Mouse (Mus musculus) cerebellum, adult 9-11 months (tissue): Measurements from ENCODE around the gene Zdhhc6.
A peak's percentile ranks its signal among the peaks of the same experiment; 100 is the strongest.

Experiments used
- DNase-seq: peaks from one replicate; pipeline ENCODE4 v3.0.0; 2022

Gene Zdhhc6

DNA sequence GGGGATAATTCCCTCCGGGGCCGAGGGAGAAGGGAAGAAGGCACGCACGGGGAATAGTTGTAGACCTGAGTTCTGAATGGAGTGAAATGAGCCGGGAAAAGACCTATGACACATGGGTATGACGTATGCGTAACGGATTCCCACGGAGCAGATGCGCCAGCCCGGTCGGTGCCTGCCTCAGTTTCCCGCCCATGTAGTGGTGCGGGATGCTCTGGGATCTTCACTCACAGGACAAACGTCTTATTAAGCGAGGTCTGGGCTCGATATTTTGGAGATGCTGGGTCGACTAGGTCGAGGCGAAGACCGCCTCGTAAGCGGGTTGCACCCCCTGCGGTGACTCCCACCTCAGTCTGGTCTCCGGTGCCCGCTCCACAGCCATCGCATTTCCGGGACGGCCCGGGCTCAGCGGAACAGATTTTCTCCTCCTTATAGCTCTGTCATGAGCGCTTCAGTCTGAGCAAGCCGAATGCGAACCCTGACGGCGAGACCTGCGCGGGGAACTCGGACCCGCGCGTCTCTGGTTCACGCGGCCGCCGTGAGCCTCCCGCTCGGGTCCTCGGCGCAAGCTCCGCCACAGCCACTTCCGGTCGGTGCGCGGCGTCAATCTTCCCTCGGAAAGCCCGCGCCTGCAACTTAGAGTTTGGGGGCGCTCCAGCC is at the start of gene Zdhhc6:
Gene Zdhhc6 (minus strand): TSS at position 581 of the 657 bp plus-strand sequence.
- peak; percentile 82 for DNase-seq

DNA sequence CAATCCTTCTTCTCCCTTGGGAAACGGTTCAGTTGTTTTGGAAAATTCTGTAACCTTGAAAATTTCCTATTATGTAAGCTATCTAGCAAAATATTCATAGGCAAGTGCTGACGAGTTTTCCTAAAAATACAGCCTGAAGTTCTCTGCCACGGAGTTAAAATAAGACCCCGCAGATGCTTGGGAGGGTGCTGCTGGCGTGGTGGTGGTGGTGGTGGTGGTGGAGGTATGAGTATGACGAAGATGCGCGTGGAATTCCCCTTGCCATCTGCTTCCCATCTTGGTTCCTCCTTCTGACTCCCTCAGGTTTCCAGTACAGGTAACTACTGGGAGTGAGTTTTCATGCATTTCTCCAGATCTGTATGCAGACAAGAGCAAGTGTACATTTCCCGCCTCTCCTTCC is 46.8 kb upstream of the Zdhhc6 start:
- no peak for DNase-seq

DNA sequence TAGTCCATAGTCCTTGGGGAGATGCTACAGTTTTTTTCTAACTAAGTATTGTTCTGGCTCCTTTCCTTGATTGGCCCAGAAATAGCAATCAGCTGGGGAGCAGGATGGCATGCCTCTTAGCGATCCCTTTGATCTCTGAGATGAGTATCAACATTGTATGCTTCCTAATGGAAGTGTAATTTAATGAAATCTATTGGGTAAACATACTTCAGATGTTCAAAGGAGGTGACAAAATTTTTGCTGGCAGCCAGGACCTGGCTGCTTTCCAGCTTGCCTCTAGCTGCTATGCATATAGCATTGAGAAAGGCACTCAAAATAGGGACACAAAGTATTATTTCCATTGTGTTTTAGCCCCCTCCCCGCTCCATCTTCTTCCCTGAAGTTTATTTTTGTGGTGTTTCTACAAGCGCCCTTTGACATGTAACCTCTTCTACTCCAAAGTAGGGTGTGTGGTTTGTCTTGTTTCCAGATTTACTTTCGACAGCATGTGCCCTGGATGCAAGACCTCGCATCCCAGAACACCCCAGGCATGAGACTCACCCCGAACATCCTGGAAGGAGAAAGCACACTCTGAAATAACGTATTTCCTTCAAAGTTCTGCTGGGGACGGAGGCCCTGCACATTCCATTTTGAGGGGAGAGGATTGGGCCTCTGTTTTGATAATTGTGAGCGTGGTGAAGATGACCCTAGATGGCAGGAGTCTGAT is 35.0 kb upstream of the Zdhhc6 start:
- no peak for DNase-seq

DNA sequence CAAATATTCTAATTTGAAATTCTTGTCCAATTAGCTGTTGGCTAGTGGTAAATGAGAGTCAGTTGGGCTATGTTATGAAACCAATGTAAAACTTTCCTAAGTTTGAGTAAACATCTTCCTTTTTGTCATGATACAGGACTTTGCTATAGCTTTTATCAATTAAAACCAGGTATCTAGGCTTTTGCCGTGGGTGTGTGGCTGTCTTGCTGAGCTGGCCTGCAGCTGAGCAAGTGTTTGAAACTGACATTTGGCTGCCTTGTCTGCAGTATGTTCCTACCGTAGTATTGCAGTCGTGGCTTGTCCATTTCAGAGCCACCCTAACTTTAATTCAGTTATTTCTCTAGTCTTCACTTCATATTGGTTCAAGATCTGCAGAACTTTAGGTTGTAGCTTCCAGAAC is 32.4 kb upstream of the Zdhhc6 start:
- no peak for DNase-seq

DNA sequence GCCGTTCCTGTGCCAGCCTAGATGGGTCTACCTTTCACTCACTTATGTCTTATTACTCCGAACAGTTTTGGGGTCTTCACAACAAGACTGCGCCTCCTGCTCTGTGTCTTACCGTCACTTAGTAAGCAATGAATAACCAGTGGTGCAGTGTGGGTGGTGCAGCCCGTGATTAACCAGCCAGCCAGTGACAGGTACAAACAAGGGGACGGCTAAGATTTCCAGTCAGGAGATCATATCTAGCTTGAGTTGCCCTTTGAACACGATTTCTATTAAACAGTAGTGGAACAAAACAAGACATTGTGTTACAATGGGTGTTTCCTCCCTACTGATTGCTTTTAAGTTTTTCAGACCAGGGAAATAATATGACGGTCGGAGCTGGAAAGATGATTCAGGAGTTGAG is 27.4 kb upstream of the Zdhhc6 start:
- DNase-seq = no peak

DNA sequence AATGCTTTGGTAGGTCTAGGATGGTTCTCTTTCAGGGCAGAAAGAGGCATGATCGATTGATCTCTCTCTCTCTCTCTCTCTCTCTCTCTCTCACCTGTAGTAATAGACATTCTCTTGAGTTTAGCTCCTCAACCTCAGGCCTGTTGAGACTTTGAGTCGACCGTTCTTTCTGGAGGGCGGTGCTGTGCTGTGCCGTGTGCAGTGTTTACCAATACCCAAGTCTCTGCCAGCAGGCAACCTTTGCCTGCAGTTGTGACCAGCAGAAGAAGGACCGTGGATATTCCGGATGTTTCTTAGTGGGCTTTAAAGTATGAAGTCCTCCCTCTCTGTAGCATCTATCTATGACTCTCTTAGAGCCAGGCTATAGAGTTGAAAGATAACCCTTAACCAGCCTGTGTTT is 26.6 kb upstream of the Zdhhc6 start:
- no peak for DNase-seq

DNA sequence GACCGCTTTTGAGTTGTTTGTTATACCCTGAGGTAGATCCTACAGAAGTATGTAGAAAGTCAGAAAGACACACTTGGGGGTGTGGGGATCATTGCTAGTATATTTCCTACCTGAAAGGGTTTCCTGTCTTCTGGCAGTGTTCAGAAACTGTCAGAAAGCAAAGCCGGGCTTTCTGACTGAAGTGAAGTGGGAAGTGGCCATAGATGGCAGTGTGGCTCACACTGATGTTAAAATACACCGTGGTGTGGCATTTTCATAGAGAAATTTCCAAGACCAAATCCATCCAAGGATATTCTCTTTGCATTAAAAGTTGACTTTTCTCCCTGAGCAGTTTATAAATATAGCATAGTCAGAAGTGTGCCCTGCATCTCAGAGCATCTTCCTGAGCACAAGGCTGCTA is 25.5 kb upstream of the Zdhhc6 start:
- no peak for DNase-seq

DNA sequence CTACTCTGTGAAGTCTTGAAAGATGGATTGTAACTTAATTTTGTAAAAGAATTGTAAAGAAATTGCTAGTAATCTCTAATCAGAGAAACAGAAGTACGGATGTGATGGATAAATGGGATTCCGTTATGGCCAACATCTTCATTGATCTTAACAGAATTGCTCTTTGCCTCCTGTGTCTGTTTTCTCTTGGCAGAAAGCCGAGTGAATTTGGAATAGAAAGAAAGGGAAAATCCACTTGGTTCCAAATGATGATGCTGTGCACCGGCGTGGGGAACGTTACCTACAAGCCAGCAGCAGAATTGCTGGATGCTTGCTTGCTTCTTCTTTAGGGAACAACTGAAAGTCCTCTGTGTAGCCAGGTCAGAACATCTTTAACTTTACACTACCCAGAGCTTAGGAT is 24.7 kb upstream of the Zdhhc6 start:
- no peak for DNase-seq

DNA sequence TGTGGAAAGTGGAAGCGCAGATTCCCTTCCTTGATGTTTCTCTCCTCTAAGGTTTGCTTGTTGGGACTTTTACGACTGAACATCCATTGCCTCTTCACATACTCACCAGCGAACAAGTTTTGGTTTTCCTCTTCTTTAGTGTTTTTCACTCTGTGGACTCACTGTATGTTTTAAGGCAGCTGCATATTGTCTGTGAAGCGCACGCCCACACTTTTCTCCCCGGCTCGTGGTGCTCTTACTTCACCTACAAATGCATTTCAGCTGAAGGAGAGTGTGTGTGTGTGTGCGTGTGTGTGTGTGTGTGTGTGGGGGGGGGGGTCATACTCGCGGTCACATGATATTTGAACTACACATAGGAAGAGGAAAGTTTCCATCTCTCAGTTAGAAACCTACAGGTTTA is 21.8 kb upstream of the Zdhhc6 start:
- DNase-seq = no peak

DNA sequence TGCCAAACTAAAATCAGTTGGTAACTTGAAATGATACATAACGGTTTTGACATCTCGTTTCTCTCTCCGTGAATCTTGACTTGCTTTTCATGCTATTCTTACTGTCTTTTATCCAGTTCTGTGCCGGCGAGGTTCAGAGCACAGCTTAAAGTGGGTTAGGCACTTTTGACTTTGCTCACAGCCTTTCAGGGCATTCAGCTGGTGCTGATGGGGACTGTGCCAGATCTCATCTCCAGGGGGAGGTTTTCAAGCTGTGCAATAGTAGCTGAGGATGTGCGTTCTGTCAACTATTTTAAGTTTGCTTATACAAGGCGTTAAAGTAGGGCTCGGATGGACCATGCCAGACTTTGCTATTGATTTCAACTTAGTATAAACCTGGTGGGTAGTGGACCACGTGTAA is 21.2 kb upstream of the Zdhhc6 start:
- no peak for DNase-seq

DNA sequence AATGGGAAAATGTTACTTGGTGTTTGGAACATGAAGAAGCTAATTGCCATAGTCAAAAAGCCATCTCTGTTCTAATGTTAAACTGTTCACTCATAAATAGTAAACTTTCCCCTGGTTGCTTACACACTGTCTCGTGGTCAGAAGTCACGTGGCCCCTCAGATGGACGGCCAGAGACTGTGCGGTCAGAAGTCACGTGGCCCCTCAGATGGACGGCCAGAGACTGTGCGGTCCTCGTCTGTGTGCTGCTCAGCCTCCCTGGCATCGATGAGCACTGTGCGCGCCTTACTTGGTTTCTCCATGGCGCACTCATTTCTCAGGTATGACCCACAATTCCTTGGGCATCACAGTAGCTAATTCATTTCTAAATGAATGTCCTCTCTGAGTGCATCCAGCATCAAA is 20.6 kb upstream of the Zdhhc6 start:
- DNase-seq = no peak

DNA sequence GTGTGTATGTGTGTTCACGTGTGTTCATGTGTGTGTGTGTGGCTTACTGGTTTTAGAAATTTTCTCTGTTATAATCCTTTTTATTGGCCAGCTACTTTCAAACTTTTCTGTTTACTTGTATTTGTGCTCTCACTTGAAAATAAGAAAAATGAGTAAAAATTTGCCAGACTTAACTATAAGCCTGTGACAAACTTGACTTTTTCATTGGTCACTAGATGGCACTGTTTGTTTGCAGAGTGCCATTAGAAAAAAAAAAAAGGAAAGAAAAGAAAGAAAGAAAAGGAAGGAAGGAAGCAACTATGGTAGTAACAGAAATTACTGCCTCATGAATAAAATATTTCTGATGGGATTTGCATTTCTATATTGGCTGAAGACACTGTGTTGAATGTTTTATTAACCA is 20.0 kb upstream of the Zdhhc6 start:
- DNase-seq = no peak

DNA sequence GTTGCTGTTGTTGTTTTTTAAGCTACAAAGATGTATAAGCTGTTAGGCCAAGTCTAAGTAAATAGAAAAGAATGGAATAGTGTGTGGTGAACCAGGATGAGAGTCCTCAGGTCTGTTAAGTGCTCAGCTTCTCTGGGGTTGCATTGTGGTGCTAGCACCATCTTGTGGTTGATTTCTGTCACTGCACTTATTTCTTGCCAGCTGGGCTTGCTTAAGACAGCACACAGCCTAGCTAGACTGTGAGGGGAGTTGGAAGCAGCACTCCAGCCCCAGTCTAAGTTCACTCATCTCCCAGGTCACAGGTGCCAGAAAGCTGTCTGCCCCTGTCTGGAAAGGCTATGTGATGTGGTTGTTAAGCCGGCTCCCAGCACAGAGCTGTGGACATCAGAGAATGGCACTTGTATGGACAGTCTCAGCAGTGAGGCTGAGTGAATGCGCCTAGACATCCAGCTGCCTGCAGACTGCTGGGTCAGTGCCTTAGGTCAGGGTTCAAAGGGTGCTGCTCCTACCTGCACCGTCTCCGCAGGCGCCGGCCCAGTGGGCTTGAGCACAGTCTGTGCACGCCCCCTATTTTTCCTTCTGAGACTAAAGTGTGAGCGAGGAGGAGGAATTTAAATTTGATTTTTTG is 16.9 kb upstream of the Zdhhc6 start:
- peak; percentile 58 for DNase-seq

DNA sequence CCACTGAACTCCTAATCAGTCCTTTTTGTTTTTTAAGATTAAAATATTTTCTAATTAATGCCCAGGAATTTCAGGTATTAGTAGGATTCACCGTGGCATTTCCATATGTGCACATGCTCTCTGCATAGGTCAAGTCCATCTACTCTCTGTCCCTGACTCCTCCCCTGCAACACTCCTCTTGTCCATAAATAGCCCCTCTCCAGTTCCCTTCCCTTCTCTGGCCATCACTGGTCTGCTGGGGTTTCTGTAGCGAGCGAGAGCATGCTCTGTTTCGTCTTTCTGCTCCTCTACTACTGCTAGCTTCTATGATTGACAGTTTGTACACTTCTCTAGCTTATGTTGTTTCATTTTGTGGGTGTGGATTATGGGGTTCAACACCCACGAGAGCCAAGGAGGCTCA is 15.9 kb upstream of the Zdhhc6 start:
- no peak for DNase-seq

DNA sequence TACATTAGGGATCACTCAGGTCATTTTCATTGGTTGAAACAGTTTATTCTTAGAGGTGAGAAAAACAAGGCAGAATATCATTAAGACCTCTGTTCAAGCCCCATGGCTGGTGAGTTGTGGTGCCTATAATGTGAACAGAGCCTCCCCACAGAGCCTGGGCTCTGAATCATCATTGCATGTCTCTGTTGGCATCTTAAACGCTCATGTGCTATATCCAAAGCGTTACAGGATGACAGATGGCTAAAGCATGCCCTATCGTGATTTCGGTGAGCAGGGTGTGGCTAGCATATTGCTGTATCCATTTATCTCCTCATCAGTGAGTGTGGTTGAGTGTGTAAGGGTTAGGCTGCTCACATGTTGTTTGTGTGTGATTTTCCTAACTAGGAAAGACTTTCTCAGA is 11.7 kb upstream of the Zdhhc6 start:
- no peak for DNase-seq

DNA sequence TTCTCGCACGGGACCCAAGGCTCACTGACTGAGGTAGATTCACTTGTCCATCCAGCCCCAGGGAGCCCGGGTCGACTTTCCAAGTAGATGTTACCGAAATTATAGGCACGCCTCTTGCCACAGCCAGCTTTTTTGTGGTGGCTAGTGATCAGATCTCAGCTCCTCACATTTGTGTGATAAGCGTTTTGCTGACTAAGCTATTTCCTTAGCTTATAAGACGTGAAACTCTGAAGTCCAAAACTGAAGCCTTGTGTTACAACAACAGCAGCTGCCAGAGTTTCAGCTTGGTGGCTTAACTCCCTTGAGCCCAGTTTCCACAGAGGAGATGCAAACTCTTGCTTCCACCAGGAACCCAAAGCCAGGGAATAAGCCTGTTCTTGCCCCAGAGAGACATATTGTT is 6.8 kb upstream of the Zdhhc6 start:
- DNase-seq = no peak

DNA sequence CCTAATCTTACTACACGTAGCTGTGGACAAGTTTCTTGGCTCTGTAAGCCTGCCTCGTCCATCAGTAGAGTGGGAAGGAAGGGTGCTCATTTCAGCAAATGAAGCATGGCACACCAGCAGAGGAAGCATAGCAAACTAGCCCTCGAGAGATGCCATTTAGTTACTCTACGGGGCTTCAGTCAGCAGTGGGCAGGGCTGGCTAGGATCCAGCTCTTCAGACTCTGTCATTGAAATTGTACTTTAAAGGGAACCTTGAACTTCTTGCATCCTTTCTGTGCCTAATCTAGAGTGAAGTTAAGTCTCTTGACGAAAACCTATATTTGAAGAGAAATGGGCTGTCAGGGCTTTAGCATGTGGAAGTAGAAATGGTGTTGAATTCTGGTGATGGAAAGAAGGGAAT is 3.7 kb upstream of the Zdhhc6 start:
- DNase-seq = no peak

DNA sequence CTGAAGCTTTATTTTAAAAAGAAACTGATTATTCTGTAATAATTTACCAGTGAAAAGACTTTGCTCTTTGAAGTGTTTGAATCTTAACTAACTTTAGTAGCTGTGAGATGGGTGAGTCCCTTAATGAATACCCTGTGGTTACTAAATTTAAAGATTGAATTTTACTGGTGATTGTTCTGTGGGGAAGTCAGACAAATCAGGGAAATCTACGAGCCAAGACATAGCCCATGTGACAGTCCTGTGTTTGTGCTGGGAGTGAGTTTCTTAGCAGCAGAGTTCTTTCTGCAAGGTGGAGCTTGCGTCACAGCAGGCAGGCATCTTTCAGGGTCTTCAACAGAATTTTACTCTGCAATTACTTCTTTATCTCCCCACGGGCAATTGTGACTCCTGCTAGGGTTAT is 3.2 kb upstream of the Zdhhc6 start:
- DNase-seq = no peak

DNA sequence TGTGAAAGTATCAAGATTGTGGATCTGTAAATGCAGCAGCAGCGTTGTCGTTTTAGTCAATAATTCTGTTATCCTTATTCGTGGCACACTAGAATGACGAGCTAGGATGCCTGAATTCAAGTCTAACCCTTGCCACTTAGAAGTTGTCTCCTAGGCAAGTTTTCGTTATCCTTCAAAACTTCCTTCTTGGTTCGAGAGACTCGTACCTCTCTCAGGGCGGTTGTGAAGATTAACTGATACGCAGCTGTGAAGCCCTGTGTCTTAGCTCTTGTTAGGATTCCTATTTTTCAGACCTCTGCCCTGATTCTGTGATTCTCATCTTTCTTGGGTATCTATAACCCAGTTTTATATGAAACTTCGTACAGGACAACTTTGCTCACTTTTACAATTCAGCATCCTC is 1.1 kb upstream of the Zdhhc6 start:
- no peak for DNase-seq

DNA sequence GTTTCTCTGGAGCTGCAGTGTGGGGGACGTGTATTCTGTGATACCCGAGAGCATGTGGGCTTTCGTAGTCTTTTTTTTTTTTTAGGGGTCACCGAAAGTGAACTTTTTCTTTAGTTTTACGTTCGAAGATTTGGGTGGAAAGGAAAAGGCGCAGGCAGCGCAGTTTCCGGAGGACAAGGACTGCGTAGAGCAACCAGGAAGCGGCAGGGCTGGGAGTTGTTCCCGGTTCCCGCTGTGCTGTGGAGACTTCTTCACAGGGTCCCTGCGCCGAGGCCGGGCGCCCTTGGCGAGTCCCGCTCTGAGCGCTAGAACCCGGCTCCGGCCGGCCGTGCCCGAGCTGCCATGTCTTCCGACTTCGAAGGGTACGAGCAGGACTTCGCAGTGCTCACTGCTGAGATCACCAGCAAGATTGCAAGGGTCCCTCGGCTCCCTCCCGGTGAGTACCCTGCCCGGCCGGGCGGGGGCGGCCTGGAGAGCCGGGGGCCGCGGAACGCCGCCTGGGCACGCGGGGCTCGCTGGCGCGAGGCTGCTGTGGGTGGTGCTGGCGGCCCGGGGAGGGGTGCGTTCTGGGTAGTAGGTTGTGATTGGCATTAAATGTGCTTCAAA is 380 bp upstream of the Zdhhc6 start, which contains the start of gene Vti1a:
Gene Vti1a (plus strand): TSS at position 187 of the 606 bp plus-strand sequence.
- DNase-seq = peak; percentile 90

DNA sequence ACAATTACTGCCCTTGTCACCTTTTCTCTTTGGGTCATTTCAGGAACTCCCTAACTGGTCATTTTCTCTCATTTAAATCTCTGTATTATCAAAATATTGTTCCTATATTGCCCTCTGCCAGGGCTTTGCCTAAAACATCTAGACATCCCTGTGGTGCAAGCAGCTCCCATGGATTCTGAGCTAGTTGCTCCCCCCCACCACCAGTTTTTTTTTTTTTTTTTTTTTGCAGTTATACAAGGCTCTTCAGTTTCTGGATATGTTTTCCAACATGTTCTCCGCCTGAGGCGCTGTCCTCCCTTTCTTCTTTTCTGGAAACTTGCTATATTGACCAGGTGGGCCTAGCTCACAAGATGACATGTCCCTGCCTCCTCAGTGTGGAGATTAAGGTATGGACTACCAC is 2.2 kb downstream of the Zdhhc6 start:
- no peak for DNase-seq

DNA sequence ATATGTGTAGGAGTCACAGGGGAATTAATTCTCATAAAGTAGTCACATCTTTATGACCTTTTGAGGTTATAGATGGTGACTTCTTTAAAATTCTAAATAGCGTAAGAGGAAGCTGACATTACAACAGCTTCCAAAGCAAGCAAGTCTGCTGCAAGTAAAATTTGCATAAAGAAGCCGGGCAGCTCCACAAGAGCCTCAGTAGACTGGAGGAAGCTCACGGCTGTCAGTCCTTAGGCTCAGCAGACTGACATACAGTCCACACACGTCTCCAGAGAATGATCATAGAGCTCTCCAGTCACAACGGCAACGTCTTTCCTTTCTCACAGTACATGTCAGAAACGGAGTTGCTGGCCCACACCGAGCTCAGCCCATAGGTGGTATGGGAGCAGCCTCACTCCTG is 4.0 kb downstream of the Zdhhc6 start:
- DNase-seq = no peak

DNA sequence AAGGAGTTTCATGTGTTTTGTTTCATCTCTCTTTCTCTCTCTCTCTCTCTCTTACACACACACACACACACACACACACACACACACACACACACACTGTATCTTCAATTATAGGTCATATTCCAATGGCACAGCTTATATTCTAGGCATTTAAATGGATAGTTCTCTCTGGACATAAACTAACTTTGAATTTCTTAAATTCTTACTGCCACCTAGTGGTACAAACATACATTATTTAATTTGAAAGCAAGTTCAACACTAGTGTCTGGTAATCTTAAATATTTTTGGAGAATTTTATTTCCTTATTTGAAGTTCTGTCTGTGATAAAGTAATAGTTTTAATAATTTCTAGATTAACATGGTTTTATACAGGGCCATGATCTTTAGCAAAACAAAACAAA is 10.8 kb downstream of the Zdhhc6 start:
- no peak for DNase-seq

DNA sequence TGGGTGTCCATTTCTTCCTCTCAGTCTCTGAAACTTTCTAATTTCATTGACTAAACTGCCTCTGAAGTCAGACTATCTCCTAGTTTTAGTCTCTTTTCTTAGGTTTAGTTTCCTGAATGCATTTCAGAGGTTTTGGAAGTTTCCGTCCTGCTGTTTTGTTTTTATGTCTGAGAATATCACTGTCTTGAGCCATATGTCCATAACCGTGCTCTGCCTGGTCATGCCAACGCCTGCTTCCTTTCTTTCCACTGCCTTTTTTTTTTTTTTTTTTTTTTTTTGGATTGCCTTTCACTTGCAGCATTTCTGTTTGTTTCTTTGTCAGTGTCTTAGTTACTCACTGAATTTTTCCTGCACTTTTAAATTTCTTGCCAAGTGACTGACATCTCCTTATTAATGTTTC is 15.3 kb downstream of the Zdhhc6 start:
- DNase-seq = no peak
